Mouse (Mus musculus) G1E-ER4 (cell line): Measurements from ENCODE around the gene Myo16. TPM values are rescaled to one million over a fixed set of nuclear protein-coding genes. Genes with fewer than 3 reads are reported as not detected.

Source experiments
- GATA1 ChIP-seq: IDR thresholded peaks from one replicate; pipeline ENCODE4 v1.8.0; 2012; ENCODE audit warnings: low read length, inconsistent platforms
- polyA plus RNA-seq: library from polyadenylated mRNA; stranded (reverse); fragments of >175 nt; gene quantifications from 2 replicates; pipeline ENCODE4 v1.2.3, GENCODE M21; 2012

Myo16 gene
- polyA plus RNA-seq, 1 experiment: 0.04 TPM

DNA sequence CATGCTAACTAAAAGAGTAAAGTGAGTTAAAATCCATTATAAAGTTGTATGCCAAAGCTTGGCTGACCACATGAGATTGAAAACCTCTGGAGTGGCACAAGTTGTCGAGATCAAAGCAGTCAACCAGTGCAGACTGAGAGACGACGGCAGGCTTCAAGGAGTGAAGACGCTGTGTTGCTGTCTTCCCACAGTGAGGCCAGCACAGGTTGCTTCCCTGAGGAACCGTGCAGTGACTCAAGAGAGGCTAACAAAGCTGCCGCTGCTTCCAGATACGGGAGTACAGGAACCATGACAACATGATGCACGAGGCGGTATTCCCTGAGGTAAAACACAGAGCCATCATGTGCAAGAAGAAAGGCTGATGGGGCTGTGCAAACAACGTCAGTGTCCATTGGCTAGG is 158.6 kb downstream of the Myo16 start:
- TF ChIP-seq GATA1: no peak

DNA sequence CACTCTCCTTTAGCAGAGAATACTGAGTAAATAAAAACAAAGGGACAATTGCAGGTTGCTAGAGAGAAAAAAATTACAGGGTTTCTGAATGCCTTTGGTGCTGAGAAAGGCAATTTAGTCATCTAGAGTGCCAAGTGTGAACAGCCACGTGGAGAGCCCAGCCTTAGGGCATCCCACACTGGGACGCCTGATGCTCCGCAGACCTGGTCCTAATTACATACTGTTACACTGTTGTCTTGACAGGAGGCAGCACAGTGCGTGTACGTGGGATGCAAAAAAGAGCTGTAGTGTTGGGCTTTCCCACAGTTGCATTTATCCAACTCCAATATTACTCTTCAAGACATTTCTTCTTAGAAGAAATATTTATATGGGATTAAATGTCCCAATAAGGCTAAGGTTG is 162.5 kb downstream of the Myo16 start:
- no peak for TF ChIP-seq GATA1

DNA sequence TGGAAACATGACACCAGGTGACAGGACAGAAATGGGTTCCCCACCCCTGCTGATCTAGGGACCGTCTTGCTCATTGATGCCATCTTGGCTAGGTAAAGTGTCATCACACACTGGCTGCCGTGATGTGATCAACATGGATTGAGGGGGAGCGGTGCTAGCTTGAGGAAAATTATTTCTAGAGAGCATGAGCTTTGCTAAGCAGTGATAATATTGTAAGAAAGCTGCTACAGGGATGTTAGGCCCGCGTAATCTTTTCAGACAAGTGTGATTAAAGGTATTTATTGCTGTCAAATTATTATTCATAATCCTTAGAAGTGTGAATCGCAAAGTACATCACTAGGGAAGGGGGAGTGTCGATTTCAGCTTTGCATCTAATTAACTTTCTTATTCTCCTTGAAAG is 164.4 kb downstream of the Myo16 start:
- TF ChIP-seq GATA1: no peak

DNA sequence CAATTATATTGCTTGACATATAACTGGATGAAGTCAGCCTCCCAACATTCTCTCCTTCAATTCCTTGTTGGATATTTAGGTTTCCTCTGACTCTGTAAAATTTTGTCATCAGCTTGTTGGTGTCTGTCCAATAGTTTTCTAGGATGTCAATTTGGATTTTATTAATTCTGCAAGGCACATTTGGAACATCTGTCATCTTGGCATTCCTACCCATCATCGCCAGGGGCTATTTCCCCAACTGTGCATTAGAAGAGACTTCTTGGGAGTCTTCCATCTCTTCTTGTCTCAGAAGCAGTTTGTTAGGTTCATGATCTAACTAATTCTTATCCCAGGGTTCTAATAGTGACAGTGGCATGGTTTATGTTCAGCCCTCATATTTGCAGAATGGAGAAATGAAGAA is 196.7 kb downstream of the Myo16 start:
- TF ChIP-seq GATA1: no peak

DNA sequence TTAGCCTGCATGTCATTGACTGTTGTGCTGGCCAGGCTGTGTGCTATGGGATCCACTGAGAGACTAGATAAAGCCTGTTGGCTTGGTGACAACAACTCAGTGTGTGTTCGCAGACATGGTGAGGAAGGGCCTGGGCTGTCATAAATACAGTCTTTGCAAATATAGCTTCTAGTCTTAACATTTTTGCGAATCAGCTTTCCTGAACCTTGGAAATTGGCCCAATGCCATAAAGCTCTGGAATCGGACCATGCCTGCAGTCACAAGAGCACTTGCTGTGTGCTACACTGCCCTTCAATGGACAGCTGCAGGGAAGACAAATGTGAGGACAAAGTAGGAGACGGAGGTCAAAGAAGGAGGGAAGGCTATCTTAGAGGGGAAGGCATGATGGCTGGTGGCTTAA is 205.0 kb downstream of the Myo16 start:
- TF ChIP-seq GATA1: no peak

DNA sequence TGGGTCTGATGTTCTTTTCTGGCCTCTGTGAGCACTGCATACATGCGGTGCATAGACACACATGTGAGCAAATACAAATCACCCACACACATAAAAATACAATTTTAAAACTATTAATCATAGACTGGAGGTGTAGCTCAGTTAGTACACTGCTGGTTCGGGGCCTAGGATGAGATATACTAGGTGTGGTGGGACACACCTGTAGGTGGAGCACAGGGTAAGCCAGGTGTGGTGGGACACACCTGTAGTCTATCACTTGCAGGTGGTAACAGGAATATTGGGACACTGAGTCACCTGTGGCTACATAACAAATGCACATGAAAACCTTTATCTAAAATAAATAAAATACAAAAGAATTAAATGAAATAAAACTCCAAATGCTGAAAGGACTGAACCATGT is 209.2 kb downstream of the Myo16 start:
- TF ChIP-seq GATA1: no peak

DNA sequence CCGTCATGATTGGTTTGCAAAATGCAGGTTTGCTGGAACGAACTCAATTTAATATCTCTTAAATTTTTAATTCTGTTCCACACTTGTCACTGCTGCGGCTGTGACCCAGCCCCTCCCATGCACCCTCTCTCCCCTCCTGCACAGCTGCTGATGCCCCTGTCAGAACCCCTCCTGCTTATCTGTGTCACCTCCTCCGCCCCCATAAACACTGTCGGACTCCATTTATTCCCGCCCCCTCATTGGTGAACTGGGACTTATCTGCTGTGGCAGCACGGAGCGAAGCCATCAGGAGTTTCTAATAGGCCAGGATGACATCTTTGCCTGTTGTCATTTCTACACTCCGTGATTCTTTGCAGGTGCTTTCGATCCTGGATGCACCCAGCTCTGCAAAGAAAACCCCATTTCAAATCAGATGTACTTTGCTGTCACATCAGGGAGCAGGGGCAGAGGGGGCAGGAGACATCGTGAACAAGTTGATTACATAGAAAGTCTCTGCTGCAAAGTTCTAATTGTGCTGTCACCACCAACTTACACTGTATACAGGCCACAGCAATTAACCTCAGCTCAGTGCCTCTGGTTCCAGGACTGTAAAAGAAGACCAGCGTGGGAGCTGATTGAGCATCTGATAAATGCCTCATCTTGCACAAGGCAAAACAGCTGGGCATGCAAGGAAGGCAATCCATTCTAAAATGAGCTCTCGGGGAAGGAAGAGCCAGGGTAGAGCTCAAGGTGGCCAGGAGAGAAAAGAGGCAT is 210.1 kb downstream of the Myo16 start:
- no peak for TF ChIP-seq GATA1

DNA sequence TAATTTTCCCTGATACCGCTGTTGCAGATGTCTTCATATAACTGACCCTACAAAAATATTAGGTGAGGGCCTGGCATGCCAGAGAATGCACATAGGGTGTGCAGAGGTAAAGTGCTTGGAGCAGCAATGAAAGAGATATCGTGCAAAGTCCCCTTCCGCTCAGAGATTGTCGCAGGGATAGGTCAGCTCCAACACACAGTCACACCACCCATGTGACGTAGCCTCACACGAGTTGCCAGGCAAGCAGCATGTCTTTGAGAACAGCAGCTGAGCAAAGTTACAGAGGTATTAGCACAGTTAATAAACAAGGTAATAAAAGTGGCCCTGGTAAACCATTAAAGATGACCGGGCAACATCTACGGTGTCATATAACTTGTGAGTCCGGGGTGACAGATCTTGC is 212.4 kb downstream of the Myo16 start:
- TF ChIP-seq GATA1: no peak

DNA sequence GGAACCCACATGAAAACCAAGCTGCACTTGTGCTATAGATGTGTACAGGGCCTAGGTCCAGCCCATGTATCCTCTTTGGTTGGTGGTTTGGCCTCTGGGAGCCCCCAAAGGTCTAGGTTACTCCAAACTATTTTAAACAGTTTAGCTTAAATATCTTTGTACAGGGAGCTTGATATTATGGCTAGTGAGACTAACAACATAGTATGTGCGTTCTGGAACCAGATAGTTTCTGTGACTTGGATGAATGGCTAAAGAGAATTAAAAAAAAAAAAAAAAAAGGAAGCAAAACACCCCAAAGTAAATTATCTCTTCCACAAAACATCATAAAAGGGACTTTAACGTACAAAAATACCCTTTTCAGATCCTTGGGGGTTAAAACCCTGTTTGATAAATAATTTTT is 218.9 kb downstream of the Myo16 start:
- no peak for TF ChIP-seq GATA1

DNA sequence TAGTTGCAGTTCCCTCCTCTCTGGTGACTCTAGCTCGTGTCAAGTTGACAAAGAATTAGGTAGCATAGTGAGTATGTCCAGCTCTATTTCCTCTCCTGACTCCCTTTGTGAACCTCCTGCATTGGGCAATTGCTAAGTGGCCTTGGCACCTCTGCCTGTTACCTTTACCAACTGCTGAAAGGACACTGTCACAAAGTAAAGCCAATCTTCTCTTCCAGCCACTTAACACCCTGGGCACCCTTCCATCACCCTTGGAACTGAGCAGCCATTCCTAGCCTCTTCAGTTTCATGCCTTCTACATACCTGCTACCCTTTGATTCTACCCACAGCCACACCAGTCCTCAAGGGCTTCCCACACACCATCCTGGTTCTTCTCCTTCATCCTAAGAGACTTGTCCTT is 233.4 kb downstream of the Myo16 start:
- TF ChIP-seq GATA1: no peak

DNA sequence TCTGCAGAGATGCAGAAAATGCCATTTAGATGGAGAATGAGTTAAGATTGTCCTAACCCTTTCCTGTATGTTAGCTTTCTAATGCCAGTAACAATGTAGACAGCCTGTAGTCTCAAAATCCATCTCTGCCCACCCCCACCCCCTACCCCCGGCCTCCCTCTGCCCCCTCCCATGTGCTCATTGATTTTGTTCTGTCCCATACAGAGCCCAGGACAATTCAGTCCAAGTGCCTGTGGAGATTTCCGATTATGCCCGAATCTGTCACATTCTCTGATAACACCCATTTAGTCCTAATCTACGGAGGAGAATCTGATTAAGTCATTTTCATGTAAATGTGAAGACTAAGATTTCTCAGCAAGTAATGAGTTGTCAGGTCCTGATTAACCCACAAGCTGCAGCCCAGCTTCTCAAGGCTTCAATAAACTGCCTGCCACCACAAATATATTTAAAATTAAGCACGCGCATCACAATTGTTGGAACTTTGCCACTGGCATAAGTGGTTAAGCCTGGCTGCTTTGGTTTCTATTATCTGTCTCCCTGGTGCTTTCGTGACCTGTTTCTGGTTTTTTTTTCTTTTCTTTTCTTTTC is 237.5 kb downstream of the Myo16 start:
- no peak for TF ChIP-seq GATA1

DNA sequence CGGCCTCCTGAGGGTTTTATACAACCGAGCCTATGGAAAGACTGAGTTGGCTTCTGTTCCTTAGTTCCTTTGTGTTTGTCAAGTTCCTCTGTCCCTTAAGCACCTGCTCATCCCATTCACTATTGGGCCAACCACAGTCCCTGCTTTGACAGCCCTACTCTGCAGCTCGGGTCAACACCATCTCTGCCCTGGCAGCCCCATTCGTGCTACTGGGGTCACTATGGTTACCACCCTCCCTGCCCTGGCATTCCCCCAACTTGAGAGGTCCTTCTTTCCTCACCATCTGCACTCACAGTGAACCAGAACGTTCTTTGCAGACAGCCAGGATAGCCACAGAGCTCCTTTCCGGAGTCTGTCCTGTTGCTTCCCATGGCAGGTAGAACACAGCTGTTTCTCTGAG is 238.2 kb downstream of the Myo16 start:
- no peak for TF ChIP-seq GATA1

DNA sequence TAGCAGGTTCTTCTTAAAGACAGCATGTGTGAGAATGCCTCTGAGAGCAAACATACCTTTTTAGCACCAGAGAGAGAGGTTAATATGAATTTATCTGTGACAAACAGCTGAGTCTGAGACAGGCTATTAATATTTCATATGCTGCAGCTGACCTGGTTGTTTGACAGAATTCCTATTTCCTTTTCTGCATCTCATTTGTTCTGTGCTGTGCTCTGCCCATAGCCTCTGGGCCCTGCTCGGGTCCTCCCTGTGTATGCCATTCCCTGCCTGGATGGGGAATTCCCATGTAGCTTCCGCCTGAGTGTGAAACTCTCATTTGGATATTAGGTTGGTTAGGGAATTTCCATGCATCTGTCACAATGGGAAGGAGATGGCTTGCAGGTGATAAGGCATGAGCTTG is 240.8 kb downstream of the Myo16 start:
- no peak for TF ChIP-seq GATA1

DNA sequence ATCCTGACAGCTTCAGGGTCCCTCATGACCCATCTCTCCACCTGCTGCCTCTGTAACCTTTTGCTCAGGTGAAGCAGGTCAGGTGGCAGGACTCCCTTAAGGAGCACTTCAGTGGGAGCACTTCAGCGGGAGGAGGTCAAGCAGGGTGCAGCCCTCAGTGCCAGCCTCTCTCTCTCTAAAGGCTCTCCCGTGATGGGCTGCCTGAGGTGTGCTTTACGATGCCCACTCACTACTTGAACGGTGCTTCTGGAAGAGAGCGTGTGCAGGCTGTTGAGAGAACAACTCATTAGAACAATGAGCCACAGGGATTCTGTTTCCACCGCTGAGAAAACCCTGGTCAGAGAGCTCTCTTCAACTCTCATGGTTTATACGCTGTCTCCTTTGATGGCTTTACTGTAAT is 241.4 kb downstream of the Myo16 start:
- TF ChIP-seq GATA1: no peak

DNA sequence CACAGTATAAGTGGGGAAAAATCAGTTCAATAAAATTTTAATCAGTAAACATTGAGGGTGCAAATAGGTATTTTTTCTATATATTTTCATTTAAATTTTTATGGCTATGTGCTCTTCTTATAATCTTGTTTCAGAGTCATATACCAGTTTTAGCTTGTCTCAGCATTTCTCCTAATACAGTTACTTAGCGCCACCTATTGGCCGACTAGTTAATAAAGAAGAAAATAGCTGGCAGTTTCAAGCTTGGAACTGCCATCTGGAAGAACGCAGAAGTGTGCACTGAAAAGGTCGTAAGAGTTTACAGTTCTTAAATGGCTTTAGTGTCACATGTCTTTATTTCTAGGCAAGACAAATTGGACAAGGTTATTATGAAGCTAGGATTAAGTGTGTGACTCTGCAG is 248.9 kb downstream of the Myo16 start:
- no peak for TF ChIP-seq GATA1

DNA sequence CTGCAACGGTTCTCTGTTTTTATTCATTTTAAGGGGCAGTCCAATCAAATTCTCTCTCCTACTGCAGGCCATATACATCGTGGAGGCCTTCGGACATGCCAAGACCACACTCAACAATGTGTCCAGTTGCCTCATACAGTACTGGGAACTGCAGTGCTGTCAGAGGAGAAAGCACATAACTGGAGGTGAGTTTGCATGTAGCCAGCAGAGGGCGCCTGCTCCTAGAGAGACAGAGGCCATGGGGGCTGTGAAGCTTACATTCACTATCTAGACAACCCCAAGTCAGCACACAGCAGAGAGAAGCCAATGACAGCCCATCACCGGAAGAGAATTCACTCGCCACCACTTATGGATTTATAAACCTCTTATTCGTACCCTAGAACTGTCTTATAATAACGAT is 251.8 kb downstream of the Myo16 start:
- no peak for TF ChIP-seq GATA1

DNA sequence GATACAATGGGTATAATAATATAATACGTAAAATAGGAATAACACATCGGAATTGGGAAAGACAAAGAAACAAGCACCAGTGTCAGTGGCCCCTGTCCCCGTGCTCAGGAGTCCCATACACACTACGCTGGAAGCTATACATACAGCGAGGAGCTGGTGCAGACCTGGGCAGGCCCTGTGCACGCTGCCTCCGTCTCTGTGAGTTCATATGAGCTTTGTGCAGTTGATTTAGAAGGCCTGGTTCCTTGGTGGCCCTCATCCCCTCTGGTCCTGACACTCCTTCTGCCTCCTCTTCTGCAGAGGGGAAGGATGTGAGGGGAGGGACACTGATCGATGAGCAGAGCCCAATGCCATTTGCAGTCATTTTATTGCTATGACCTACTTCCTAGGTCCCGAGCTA is 255.3 kb downstream of the Myo16 start:
- TF ChIP-seq GATA1: no peak
